Mouse (Mus musculus) c-Kit-positive CD71-positive TER-119-negative erythroid progenitor cells, embryonic 14.5 days (primary cell): ENCODE results near the gene Olfr474.
"Not testable (repeated sequence)": the region's sequence is repeated elsewhere in the genome, so short reads cannot be mapped to it uniquely, and the experiment has no call there.

Experiments
- DNase-seq: peaks from one replicate; pipeline ENCODE4 v3.0.0-alpha.2; 2013; ENCODE audit warnings: low read depth

Olfr474 gene

GRCm38 (mm10) chr7:107954343-107954742 is at the start of gene Olfr474:
TSS of gene Olfr474 (plus strand) at chr7:107954643.
- no peak for DNase-seq

GRCm38 (mm10) chr7:107930146-107930545 is 24.3 kb upstream of the Olfr474 start, which contains the start of gene Olfr473:
TSS of gene Olfr473 (plus strand) at chr7:107930446.
- no peak for DNase-seq

GRCm38 (mm10) chr7:107952539-107952938 is 1.9 kb upstream of the Olfr474 start:
- not testable (repeated sequence) for DNase-seq

GRCm38 (mm10) chr7:107964503-107964902 is 10.1 kb downstream of the Olfr474 start, which contains the start of gene Olfr476:
TSS of gene Olfr476 (plus strand) at chr7:107964803.
- no peak for DNase-seq

GRCm38 (mm10) chr7:107986393-107986792 is 31.9 kb downstream of the Olfr474 start, which contains the start of gene Olfr477:
TSS of gene Olfr477 (plus strand) at chr7:107986693.
- no peak for DNase-seq
